Mouse (Mus musculus) spleen, adult 2 months (tissue): ENCODE measurements around the gene Depdc7. TPM values are rescaled to one million over a fixed set of nuclear protein-coding genes. Genes with fewer than 3 reads are reported as not detected.

Source experiments
- DNase-seq, 2 experiments: peaks; one replicate each; pipeline versions ENCODE4 v3.0.0 to v3.0.0-alpha.2; 2012 to 2021; ENCODE audit warnings: low spot score in 2 of 2, low read depth in 1 of 2
- H3K27ac ChIP-seq: fragments of 200-500 bp; 2 replicates; pipeline ENCODE4 v1.5.1; 2012; ENCODE audit warnings: low read length, inconsistent platforms; ENCODE audit not compliant: insufficient read depth
- H3K27me3 ChIP-seq: fragments of 200-500 bp; 2 replicates; pipeline ENCODE4 v1.6.1; 2012; ENCODE audit warnings: mild to moderate bottlenecking, moderate library complexity, low read length, inconsistent platforms; ENCODE audit not compliant: control insufficient read depth, insufficient read depth
- H3K36me3 ChIP-seq: fragments of 200-500 bp; 2 replicates; pipeline ENCODE4 v1.6.1; 2012; ENCODE audit warnings: mild to moderate bottlenecking, low read length, inconsistent platforms; ENCODE audit not compliant: control insufficient read depth, insufficient read depth
- H3K4me1 ChIP-seq: fragments of 200-500 bp; 2 replicates; pipeline ENCODE4 v1.6.1; 2011; ENCODE audit warnings: inconsistent platforms; ENCODE audit not compliant: control insufficient read depth, insufficient read depth, insufficient read length
- H3K4me3 ChIP-seq: fragments of 200-500 bp; 2 replicates; pipeline ENCODE4 v1.5.1; 2011; ENCODE audit warnings: mild to moderate bottlenecking, inconsistent platforms; ENCODE audit not compliant: insufficient read depth, insufficient read length; ENCODE audit errors: extremely low read depth
- CTCF ChIP-seq: fragments of 200-500 bp; IDR thresholded peaks from 2 replicates; pipeline ENCODE4 v1.5.1; 2011; ENCODE audit warnings: mild to moderate bottlenecking, inconsistent platforms; ENCODE audit not compliant: insufficient read depth, insufficient read length, insufficient replicate concordance; ENCODE audit errors: extremely low read depth
- POLR2A ChIP-seq: fragments of 200-500 bp; IDR thresholded peaks from 2 replicates; pipeline ENCODE4 v1.6.1; 2011; ENCODE audit warnings: low read depth, low read length, inconsistent platforms
- WGBS: fragments of 180-500 bp; shearing (Covaris S2); methylation state at CpG from one replicate; pipeline ENCODE4 v1.1.7; 2018; 5-methylcytosine and 5-hydroxymethylcytosine counted together
- polyA plus RNA-seq: library from polyadenylated mRNA; depleted of rRNA; stranded (reverse); fragments of >200 nt; gene quantifications from 2 replicates; pipeline ENCODE4 v1.2.3, GENCODE M21; 2012

Gene Depdc7
- polyA plus RNA-seq, 1 experiment, result 1.2 TPM

- 91% methylated on average over 2 of the region's 2 CpGs for WGBS
- H3K27ac ChIP-seq, result no peak overlapping the region
- no peak for TF ChIP-seq CTCF
- no peak for TF ChIP-seq POLR2A
- no peak for DNase-seq
- no peak overlapping the region for H3K4me3 ChIP-seq
- peaks cover 8% of the 10 kb centered on the region for H3K27me3 ChIP-seq
- no peaks in the 10 kb centered on the region for H3K36me3 ChIP-seq
- peaks cover 2% of the 10 kb centered on the region; the same call in 1 of the 2 replicates for H3K4me1 ChIP-seq
Observed at GRCm38 (mm10) chr2:104739691-104740090, 3.0 kb downstream of the Depdc7 start.

- WGBS, result 89% methylated on average over 7 of the region's 7 CpGs
- DNase-seq, result no peak
Observed at GRCm38 (mm10) chr2:104736241-104736640, 6.4 kb downstream of the Depdc7 start.

GRCm38 (mm10) chr2:104732562-104733256 lies 10.0 kb downstream of the Depdc7 start:
- Histone ChIP-seq H3K27ac (peak overlapping the region; percentile 26; the same call in 1 of the 2 replicates), H3K4me1 (no peaks in the 10 kb centered on the region), H3K4me3 (no peak overlapping the region), H3K27me3 (no peaks in the 10 kb centered on the region), H3K36me3 (no peaks in the 10 kb centered on the region)
- TF ChIP-seq CTCF (no peak), POLR2A (no peak)
- DNase-seq, result no peak
- WGBS, result 59% methylated on average over 7 of the region's 7 CpGs

More at GRCm38 (mm10) chr2:104736241-104736640, 6.4 kb downstream of the Depdc7 start:
- Histone ChIP-seq H3K4me1 (no peaks in the 10 kb centered on the region), H3K27ac (no peak overlapping the region), H3K27me3 (no peaks in the 10 kb centered on the region), H3K36me3 (no peaks in the 10 kb centered on the region), H3K4me3 (no peak overlapping the region)
- no peak for TF ChIP-seq POLR2A
- no peak for TF ChIP-seq CTCF

GRCm38 (mm10) chr2:104732033-104732444 lies 10.6 kb downstream of the Depdc7 start:
- peak in 1 of 2 experiments; percentile 7 for DNase-seq
- no peaks in the 10 kb centered on the region for H3K36me3 ChIP-seq
- peak overlapping the region; percentile 43 for H3K27ac ChIP-seq
- no peaks in the 10 kb centered on the region for H3K4me1 ChIP-seq
- TF ChIP-seq POLR2A (no peak), CTCF (no peak)
- H3K4me3 ChIP-seq, result peak overlapping the region; percentile 48
- 17% methylated on average over 9 of the region's 9 CpGs for WGBS
- H3K27me3 ChIP-seq, result no peaks in the 10 kb centered on the region

- TF ChIP-seq POLR2A, result no peak
- no peak for TF ChIP-seq CTCF
- no peak overlapping the region for H3K4me3 ChIP-seq
- WGBS, result 86% methylated on average over 1 of the region's 1 CpGs
- no peak overlapping the region for H3K27ac ChIP-seq
- H3K27me3 ChIP-seq, result no peaks in the 10 kb centered on the region
- no peaks in the 10 kb centered on the region for H3K36me3 ChIP-seq
- no peaks in the 10 kb centered on the region for H3K4me1 ChIP-seq
- DNase-seq, result no peak
Observed at GRCm38 (mm10) chr2:104727369-104727768, 15.3 kb downstream of the Depdc7 start.

- H3K4me1 ChIP-seq, result no peaks in the 10 kb centered on the region
- H3K36me3 ChIP-seq, result no peaks in the 10 kb centered on the region
- H3K27me3 ChIP-seq, result no peaks in the 10 kb centered on the region
- H3K27ac ChIP-seq, result no peak overlapping the region
- H3K4me3 ChIP-seq, result no peak overlapping the region
- DNase-seq, result no peak
- 83% methylated on average over 3 of the region's 3 CpGs for WGBS
- TF ChIP-seq POLR2A, result no peak
- TF ChIP-seq CTCF, result no peak
Observed at GRCm38 (mm10) chr2:104722021-104722420, 20.7 kb downstream of the Depdc7 start.

- H3K36me3 ChIP-seq, result no peaks in the 10 kb centered on the region
- no peak overlapping the region for H3K4me3 ChIP-seq
- no peaks in the 10 kb centered on the region for H3K4me1 ChIP-seq
- no peaks in the 10 kb centered on the region for H3K27me3 ChIP-seq
- no peak for DNase-seq
- TF ChIP-seq POLR2A (no peak), CTCF (no peak)
- 55% methylated on average over 4 of the region's 4 CpGs for WGBS
- H3K27ac ChIP-seq, result no peak overlapping the region
Observed at GRCm38 (mm10) chr2:104717827-104718226, 24.9 kb downstream of the Depdc7 start.
